Mouse (Mus musculus) mature B cell (primary cell): ENCODE measurements around the gene Pxylp1.
"Not testable (repeated sequence)": the region's sequence is repeated elsewhere in the genome, so short reads cannot be mapped to it uniquely, and the experiment has no call there.

Source experiments
- in situ Hi-C: fragments of 300-500 bp; cut with MboI; formaldehyde crosslinking; loops from 2 replicates; pipeline ENCODE4 v1.14.3; 2019

The Pxylp1 gene

GRCm38 (mm10) chr9:96892546-96892945 lies at the start of gene Pxylp1:
Gene Pxylp1, minus strand, starts transcription at chr9:96892669.
- in situ Hi-C loops, result no loop called here

GRCm38 (mm10) chr9:96938887-96939286 lies 46.4 kb upstream of the Pxylp1 start:
- in situ Hi-C loops, result no loop called here

- in situ Hi-C loops, result not testable (repeated sequence)
These were observed 44.0 kb upstream of the Pxylp1 start for GRCm38 (mm10) chr9:96936427-96936826.

GRCm38 (mm10) chr9:96935556-96936300 lies 43.3 kb upstream of the Pxylp1 start:
- in situ Hi-C loops, result no loop called here

- in situ Hi-C loops, result no loop called here
These were observed 42.3 kb upstream of the Pxylp1 start for GRCm38 (mm10) chr9:96934816-96935215.

- in situ Hi-C loops, result no loop called here
These were observed 40.3 kb upstream of the Pxylp1 start for GRCm38 (mm10) chr9:96932751-96933150.

- in situ Hi-C loops, result no loop called here
These were observed 31.3 kb upstream of the Pxylp1 start for GRCm38 (mm10) chr9:96923577-96924316.

- in situ Hi-C loops, result no loop called here
These were observed 30.6 kb upstream of the Pxylp1 start for GRCm38 (mm10) chr9:96923119-96923518.

- in situ Hi-C loops, result no loop called here
These were observed 24.4 kb upstream of the Pxylp1 start for GRCm38 (mm10) chr9:96916620-96917538.

- in situ Hi-C loops, result no loop called here
These were observed 23.6 kb upstream of the Pxylp1 start for GRCm38 (mm10) chr9:96916076-96916475.

- in situ Hi-C loops, result no loop called here
These were observed 22.4 kb upstream of the Pxylp1 start for GRCm38 (mm10) chr9:96914851-96915250.

GRCm38 (mm10) chr9:96914005-96914404 lies 21.5 kb upstream of the Pxylp1 start:
- in situ Hi-C loops, result no loop called here

GRCm38 (mm10) chr9:96909503-96909902 lies 17.0 kb upstream of the Pxylp1 start:
- in situ Hi-C loops, result no loop called here

GRCm38 (mm10) chr9:96908737-96909136 lies 16.3 kb upstream of the Pxylp1 start:
- in situ Hi-C loops, result no loop called here

GRCm38 (mm10) chr9:96904360-96905355 lies 12.2 kb upstream of the Pxylp1 start:
- in situ Hi-C loops, result no loop called here

GRCm38 (mm10) chr9:96899717-96900116 lies 7.2 kb upstream of the Pxylp1 start:
- in situ Hi-C loops, result no loop called here

GRCm38 (mm10) chr9:96899004-96899403 lies 6.5 kb upstream of the Pxylp1 start:
- in situ Hi-C loops, result no loop called here

- in situ Hi-C loops, result no loop called here
These were observed 4.2 kb upstream of the Pxylp1 start for GRCm38 (mm10) chr9:96896690-96897089.

GRCm38 (mm10) chr9:96893582-96893981 lies 1.1 kb upstream of the Pxylp1 start:
- in situ Hi-C loops, result no loop called here

- in situ Hi-C loops, result no loop called here
These were observed 833 bp downstream of the Pxylp1 start for GRCm38 (mm10) chr9:96891341-96892330.
